Mouse (Mus musculus): ENCODE data around the gene Baz1a. TPM values are rescaled to one million over a fixed set of nuclear protein-coding genes. Genes with fewer than 3 reads are reported as not detected.

Baz1a gene
- total and polyA plus RNA-seq, 2 experiments from 2014 or later = 3.1 to 4.6 TPM

DNA sequence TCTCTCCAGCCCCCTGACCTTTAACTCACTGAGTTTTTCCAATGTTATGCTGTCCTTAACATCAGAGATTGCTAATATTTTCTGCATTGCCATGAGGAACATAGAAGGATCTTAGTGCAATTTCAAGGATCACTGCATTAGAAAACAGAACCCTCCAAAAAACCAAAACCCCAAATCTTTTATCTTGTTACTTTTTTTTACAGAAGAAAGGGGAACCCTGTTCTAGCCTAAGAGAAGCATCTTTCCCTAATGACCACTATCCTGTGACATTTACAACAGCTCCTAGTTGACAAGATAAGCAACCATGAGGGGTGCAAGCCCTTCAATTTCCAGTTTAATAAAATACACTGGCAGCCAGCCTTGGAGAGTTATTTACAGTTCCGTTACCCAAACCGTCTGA, 42.6 kb upstream of the Baz1a start:
- H3K4me1 ChIP-seq (ENCODE audit: insufficient read depth, low read length) = no peaks in the 10 kb centered on the region
- TF ChIP-seq CTCF (IDR thresholded peaks at IDR 0.05; ENCODE audit: low read depth) = no peak
- H3K4me2 ChIP-seq (ENCODE audit: low read depth, low read length) = no peak overlapping the region
- H3K4me3 ChIP-seq (ENCODE audit: low read length) = no peak overlapping the region
- no peak overlapping the region for H3K27ac ChIP-seq
- WGBS = 90% methylated on average over 2 of the region's 2 CpGs
- no peak for ATAC-seq
- 0 out of 2 replicates have a peak, but pooled peaks cover 13% of the 10 kb centered on the region for H3K36me3 ChIP-seq (ENCODE audit: insufficient read depth, low read length)
- no peaks in the 10 kb centered on the region for H3K27me3 ChIP-seq (ENCODE audit: insufficient read depth, low read length)
- no peak for DNase-seq (ENCODE audit: low spot score)
- H3K9me3 ChIP-seq (ENCODE audit: low read length) = no peaks in the 10 kb centered on the region
- H3K9ac ChIP-seq (replicated peaks; ENCODE audit: low read length) = no peak overlapping the region

DNA sequence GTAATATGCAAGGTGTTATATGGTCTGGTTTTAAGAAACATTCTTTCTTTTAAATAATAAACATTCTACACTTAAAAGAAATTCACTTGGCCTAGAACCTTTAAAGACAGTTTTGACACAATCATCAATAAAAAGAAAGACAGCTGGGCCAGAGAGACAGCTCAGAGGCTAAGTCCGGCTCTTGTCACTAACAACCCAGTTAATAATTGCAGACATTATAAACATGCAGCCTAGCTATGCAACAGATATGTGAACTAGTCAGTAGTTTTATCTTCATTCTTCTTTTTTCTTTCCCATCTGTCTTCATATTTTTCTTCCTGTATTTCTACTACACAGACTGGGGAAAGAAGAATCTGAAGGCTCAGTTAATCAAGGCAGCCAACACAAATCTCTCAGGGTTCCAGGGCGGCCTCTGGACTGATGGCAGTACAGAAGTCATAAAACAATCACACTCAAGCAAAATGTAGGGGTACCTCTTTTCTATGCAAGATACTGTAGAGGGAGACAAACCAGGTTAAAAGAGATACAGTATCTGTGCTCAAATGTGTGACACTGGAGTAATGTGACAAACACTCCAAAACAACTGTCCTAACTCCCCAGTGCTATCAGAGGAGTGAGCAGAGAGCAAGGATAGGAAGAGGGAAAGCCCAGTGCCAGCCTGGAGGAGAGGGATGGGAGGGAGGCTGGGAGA, 40.5 kb upstream of the Baz1a start:
- H3K9me3 ChIP-seq (ENCODE audit: low read length) = no peaks in the 10 kb centered on the region
- no peaks in the 10 kb centered on the region for H3K4me1 ChIP-seq (ENCODE audit: insufficient read depth, low read length)
- no peak overlapping the region for H3K4me2 ChIP-seq (ENCODE audit: low read depth, low read length)
- H3K9ac ChIP-seq (replicated peaks; ENCODE audit: low read length) = no peak overlapping the region
- 89% methylated on average over 2 of the region's 2 CpGs for WGBS
- no peak for TF ChIP-seq CTCF (IDR thresholded peaks at IDR 0.05; ENCODE audit: low read depth)
- no peaks in the 10 kb centered on the region for H3K27me3 ChIP-seq (ENCODE audit: insufficient read depth, low read length)
- no peak overlapping the region for H3K4me3 ChIP-seq (ENCODE audit: low read length)
- H3K27ac ChIP-seq = no peak overlapping the region
- DNase-seq (ENCODE audit: low spot score) (no peak), ATAC-seq (no peak)
- 0 out of 2 replicates have a peak, but pooled peaks cover 13% of the 10 kb centered on the region for H3K36me3 ChIP-seq (ENCODE audit: insufficient read depth, low read length)

DNA sequence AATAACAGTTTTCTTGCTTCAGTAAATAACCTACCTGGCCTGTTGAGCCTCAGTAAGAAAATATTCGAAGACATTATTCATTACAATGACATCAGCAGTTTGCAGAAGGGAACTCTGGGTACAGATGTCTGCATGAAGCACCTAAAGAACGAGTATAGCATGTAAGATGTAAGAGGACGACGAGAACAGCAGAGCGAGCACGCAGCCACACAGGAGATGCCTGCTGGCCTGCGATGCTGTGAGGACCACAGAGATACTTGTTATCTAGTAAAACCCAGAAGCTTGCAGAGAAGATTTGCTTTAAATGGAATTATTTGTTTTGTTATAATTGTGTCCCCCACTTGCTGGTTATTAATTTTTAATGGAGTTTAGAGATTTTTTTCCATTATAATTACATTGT, 39.1 kb upstream of the Baz1a start:
- 92% methylated on average over 7 of the region's 7 CpGs for WGBS
- ATAC-seq (no peak), DNase-seq (ENCODE audit: low spot score) (no peak)
- Histone ChIP-seq H3K9ac (replicated peaks; ENCODE audit: low read length) (no peak overlapping the region), H3K27me3 (ENCODE audit: insufficient read depth, low read length) (no peaks in the 10 kb centered on the region), H3K4me3 (ENCODE audit: low read length) (no peak overlapping the region), H3K4me1 (ENCODE audit: insufficient read depth, low read length) (no peaks in the 10 kb centered on the region), H3K9me3 (ENCODE audit: low read length) (no peaks in the 10 kb centered on the region), H3K27ac (no peak overlapping the region), H3K36me3 (ENCODE audit: insufficient read depth, low read length) (0 out of 2 replicates have a peak, but pooled peaks cover 8% of the 10 kb centered on the region), H3K4me2 (ENCODE audit: low read depth, low read length) (no peak overlapping the region)
- no peak for TF ChIP-seq CTCF (IDR thresholded peaks at IDR 0.05; ENCODE audit: low read depth)

DNA sequence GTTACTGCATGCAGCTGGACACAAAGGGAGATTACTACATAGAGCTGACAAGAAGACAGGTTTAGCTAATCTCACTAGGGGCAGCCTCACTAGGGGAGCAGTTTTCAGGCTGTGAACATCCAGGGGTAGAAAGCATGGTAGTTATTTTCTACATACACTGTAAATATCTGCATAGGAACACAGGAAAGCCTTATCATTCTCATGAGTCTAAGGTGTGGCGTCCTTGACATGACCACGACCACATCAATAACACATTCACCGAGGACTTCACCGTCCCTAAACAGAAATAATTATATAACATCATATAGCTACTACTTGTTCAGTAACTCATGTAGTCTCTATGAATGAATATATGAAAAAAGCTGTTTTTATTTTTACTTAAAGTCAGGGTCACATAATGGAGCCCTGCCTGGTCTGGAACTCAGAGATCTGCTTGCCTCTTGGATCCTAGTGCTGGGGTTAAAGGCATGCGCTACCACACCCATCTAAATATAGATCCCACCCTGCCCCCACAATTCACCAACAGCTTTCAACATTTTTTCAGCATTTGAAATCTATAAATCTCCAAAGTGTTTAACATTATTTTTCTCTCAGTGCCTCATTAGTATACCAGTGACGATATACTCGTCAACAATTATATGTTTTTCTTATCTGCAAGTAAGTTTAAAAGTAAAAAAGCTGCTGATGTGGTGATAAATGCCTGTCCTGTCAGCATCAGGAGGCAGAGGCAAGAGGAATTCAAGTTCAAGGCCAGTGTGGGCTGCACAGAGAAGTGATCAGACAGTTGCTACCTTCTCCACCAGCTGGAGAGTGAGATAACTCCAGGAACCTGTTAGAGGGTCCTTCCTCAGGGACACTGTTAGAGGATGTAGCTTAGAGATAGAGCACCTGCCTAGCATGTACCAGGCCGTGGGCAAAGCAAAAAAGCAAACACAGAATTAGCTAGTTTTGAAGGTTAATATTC, 37.3 kb upstream of the Baz1a start:
- Histone ChIP-seq H3K4me2 (ENCODE audit: low read depth, low read length) (no peak overlapping the region), H3K27ac (no peak overlapping the region), H3K36me3 (ENCODE audit: insufficient read depth, low read length) (no peaks in the 10 kb centered on the region; the same call in 1 of the 2 replicates), H3K9ac (replicated peaks; ENCODE audit: low read length) (no peak overlapping the region), H3K27me3 (ENCODE audit: insufficient read depth, low read length) (no peaks in the 10 kb centered on the region), H3K9me3 (ENCODE audit: low read length) (no peaks in the 10 kb centered on the region), H3K4me3 (ENCODE audit: low read length) (no peak overlapping the region), H3K4me1 (ENCODE audit: insufficient read depth, low read length) (no peaks in the 10 kb centered on the region)
- WGBS = 93% methylated on average over 8 of the region's 8 CpGs
- ATAC-seq (no peak), DNase-seq (ENCODE audit: low spot score) (no peak)
- no peak for TF ChIP-seq CTCF (IDR thresholded peaks at IDR 0.05; ENCODE audit: low read depth)

DNA sequence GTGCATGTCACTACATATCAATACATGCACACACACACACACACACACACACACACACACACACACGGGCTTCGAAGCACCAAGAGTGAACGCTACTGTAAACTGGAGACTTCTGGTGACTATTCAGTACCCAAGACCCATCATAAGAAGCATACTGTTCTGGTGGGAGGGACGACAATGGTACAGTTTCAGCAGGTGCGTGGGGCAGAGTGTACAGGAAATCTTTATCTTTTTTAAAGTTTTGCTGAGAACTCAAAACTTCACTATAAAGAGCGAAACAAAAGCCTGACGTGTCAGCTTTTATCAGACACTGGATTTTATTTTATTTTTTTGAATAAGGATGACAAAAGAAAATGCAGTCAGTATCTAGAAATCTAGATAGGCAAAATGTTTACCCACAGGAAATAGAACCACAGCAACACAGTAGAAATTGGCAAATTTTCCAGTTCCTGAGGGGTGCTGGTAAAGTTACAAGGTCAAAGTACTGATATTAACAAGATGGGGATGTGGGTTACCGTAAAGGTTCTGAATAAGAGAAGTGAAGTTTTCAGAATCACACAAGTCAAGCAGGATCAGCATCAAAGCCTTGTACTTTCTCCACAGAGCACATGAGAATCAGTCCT, 35.7 kb upstream of the Baz1a start:
- Histone ChIP-seq H3K4me3 (ENCODE audit: low read length) (no peak overlapping the region), H3K4me1 (ENCODE audit: insufficient read depth, low read length) (no peaks in the 10 kb centered on the region), H3K27me3 (ENCODE audit: insufficient read depth, low read length) (no peaks in the 10 kb centered on the region), H3K9ac (replicated peaks; ENCODE audit: low read length) (no peak overlapping the region), H3K36me3 (ENCODE audit: insufficient read depth, low read length) (peaks cover 5% of the 10 kb centered on the region; the same call in 1 of the 2 replicates), H3K9me3 (ENCODE audit: low read length) (no peaks in the 10 kb centered on the region), H3K27ac (no peak overlapping the region), H3K4me2 (ENCODE audit: low read depth, low read length) (no peak overlapping the region)
- DNase-seq (ENCODE audit: low spot score) (no peak), ATAC-seq (no peak)
- TF ChIP-seq CTCF (IDR thresholded peaks at IDR 0.05; ENCODE audit: low read depth) = no peak
- 92% methylated on average over 8 of the region's 8 CpGs for WGBS

DNA sequence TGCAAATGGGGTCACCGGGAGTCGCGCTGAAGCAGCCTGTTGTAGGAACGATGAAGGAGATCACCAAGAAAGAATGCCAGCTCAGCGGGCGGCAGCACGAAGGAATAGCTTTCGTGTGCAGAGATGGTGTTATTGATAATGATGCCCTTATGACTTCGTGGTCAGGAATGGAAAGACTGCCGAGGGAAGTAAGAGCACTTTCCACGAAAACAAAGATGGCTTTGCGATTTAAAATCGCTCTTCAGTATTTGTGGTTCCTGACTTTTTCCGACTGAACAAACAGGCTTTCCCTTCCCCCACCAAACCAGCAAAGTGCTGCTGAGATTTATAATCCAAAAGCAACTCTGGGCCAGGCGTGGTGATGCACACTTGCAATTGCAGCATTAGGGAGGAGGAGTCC, 26.9 kb upstream of the Baz1a start:
- Histone ChIP-seq H3K9me3 (ENCODE audit: low read length) (no peaks in the 10 kb centered on the region), H3K27ac (no peak overlapping the region), H3K4me2 (ENCODE audit: low read depth, low read length) (no peak overlapping the region), H3K27me3 (ENCODE audit: insufficient read depth, low read length) (no peaks in the 10 kb centered on the region), H3K9ac (replicated peaks; ENCODE audit: low read length) (no peak overlapping the region), H3K4me3 (ENCODE audit: low read length) (no peak overlapping the region), H3K36me3 (ENCODE audit: insufficient read depth, low read length) (0 out of 2 replicates have a peak, but pooled peaks cover 9% of the 10 kb centered on the region), H3K4me1 (ENCODE audit: insufficient read depth, low read length) (no peaks in the 10 kb centered on the region)
- 85% methylated on average over 15 of the region's 15 CpGs for WGBS
- no peak for DNase-seq (ENCODE audit: low spot score)
- ATAC-seq = no peak
- no peak for TF ChIP-seq CTCF (IDR thresholded peaks at IDR 0.05; ENCODE audit: low read depth)

Data from hindbrain, postnatal 0 days (tissue).